Mouse (Mus musculus) adrenal gland, adult (tissue): ENCODE measurements around the gene 1700057G04Rik.

Experiments used
- DNase-seq, 2 experiments: peaks; one replicate each; pipeline ENCODE4 v3.0.0; 2022 to 2023; ENCODE audit warnings: low spot score in 1 of 2; ENCODE audit not compliant: inconsistent age in 2 of 2

The 1700057G04Rik gene

DNA sequence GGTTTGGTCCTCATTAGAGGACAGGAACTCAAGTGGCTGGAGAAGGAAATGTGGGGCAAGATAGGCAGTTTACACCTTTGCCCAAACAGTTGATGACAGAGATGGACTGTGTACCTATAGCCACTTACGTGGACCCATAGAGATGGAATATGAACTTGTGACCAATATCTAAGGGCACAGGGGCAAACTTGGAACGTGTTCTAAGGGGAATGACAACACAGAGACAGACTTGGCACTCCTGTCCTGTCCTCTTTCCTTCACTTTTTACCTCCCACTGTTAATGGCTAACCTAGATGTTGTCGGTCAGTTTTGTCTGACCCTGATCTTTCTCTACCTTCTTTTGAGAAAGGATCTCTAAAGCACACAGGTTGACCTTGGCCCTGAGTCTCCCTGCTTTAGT lies 74.2 kb downstream of the 1700057G04Rik start:
- no peak for DNase-seq

DNA sequence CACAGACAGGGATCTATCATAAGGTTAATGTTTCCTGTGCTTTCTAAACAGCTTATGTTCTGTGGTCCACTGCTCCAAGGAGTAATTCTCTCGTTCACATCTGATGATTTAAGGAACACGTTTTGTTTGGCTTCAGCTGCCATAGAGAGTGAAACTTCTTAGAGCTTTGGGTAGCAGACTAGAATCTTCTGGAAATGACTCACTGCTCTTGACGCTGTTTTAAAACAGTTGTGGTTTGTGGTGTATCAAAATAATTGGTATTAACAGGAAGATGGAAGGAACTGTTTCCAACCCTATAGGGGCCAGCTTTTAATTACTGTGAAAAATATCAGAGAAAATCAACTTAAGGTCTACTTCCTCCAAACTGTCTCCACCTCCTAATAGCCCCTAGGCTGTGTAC lies 75.2 kb downstream of the 1700057G04Rik start:
- no peak for DNase-seq

DNA sequence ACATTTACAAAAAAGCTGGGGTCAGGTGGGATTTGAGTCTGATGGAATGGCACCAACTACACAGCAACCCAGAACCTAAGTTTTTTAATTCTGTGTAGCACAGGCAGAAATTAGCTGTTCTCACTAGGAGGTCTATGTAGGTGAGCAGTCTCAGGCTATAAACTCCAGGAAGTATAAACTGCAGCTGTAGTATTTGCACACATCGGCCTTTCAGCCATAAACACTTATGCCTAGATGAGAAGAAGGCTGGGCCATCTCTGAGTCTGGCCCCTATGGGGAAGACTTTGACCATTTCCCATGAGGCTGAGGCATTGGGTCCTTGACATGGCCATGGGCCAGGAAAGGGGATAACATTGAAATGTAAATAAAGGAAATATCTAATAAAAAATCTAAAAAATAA lies 76.7 kb downstream of the 1700057G04Rik start:
- no peak for DNase-seq

DNA sequence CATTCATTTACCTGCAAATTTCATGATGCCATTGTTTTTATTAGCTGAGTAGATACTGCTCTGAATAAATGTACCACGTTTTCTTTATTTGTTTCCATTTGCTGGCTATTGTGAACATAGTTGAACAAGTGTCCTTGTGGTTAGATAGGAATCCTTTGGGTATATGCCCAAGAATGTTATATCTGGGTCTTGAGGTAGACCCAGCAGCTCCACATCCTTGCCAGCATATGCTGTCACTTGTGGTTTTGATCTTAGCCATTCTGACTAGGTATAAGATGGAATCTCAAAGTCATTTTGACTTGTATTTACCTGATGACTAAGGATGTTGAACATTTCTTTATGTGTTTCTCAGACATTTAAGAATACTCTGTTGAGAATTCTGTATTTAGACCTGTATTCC lies 77.7 kb downstream of the 1700057G04Rik start:
- no peak for DNase-seq

DNA sequence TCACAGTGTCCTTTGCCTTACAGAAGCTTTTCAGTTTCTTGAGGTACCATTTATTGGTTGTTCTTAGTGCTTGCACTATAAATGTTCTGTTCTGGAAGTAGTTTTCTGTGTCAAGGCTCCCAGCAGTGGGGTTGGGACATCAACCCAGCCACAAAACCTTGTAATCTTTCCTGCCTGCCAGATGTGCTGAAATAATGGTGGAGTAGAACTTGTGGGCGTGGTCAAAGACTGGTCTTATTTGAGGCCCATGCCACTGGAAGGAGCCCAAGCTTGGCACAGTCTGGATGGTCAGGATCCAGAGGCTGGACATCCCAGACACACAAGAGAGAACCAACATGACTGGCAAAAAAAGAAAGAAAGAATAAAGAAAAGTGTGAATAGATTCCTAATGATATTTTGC lies 78.2 kb downstream of the 1700057G04Rik start:
- DNase-seq = no peak

DNA sequence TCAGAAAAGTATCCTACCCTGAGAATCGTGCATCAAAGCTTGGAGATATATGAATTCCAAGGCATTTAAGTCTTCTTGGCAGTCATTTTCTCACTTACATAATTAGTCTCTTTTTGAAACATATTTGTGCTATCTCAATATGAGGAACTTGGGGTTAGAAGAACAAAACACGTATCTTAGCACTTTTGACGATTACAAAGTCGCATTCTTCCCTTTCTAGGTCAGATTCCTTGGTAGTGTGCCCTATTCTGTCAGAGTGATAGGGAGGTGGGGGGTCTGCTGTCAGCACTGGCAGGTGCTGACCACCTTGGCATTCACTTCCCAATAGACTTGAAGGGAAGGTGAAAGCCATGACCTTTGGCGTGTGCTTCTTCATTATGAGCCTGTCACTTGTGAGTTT lies 93.5 kb downstream of the 1700057G04Rik start:
- no peak for DNase-seq
